Mouse (Mus musculus) forebrain, embryonic 12.5 days (tissue): ENCODE data around the gene Pappa. TPM values are rescaled to one million over a fixed set of nuclear protein-coding genes. Genes with fewer than 3 reads are reported as not detected.

ENCODE experiments used
- ATAC-seq: fragments of 200-750 bp; cut with Nextera tagmentation; 2 replicates; pipeline ENCODE4 v1.8.0; 2017; ENCODE audit warnings: moderate TSS enrichment; ENCODE audit not compliant: low FRiP score
- H3K27ac ChIP-seq: fragments of 300-500 bp; sonication (generic); 2 replicates; pipeline ENCODE4 v1.5.1; 2016; ENCODE audit warnings: mild to moderate bottlenecking
- H3K27me3 ChIP-seq: fragments of 300-500 bp; sonication (generic); 2 replicates; pipeline ENCODE4 v1.6.1; 2016; ENCODE audit warnings: mild to moderate bottlenecking
- H3K36me3 ChIP-seq: fragments of 300-500 bp; sonication (generic); replicated peaks from 2 replicates; pipeline ENCODE4 v1.6.1; 2016; ENCODE audit warnings: mild to moderate bottlenecking
- H3K4me1 ChIP-seq: fragments of 300-500 bp; sonication (generic); 2 replicates; pipeline ENCODE4 v1.6.1; 2016
- H3K4me2 ChIP-seq: fragments of 300-500 bp; sonication (generic); 2 replicates; pipeline ENCODE4 v1.6.1; 2016; ENCODE audit warnings: mild to moderate bottlenecking, moderate library complexity
- H3K4me3 ChIP-seq: fragments of 300-500 bp; sonication (generic); replicated peaks from 2 replicates; pipeline ENCODE4 v1.5.1; 2016; ENCODE audit warnings: mild to moderate bottlenecking
- H3K9ac ChIP-seq: fragments of 300-500 bp; sonication (generic); 2 replicates; pipeline ENCODE4 v1.6.1; 2016; ENCODE audit warnings: mild to moderate bottlenecking
- H3K9me3 ChIP-seq: fragments of 300-500 bp; sonication (generic); 2 replicates; pipeline ENCODE4 v1.6.1; 2016
- WGBS: fragments of 180-500 bp; shearing (Covaris S2); methylation state at CpG from one replicate; pipeline ENCODE4 v1.1.7; 2016; 5-methylcytosine and 5-hydroxymethylcytosine counted together
- polyA plus RNA-seq: library from polyadenylated mRNA; unstranded; fragments of >200 nt; fragmentation: Nextera tagmentation; extraction: Ambion mirVana; gene quantifications from 2 replicates; pipeline ENCODE4 v1.2.1, GENCODE M21; 2016

Gene Pappa
- polyA plus RNA-seq, 1 experiment from 2014 or later = 2.4 TPM

GRCm38 (mm10) chr4:65242434-65242931, 118.5 kb downstream of the Pappa start:
- Histone ChIP-seq H3K4me1 (peaks cover 33% of the 10 kb centered on the region), H3K9ac (no peak overlapping the region), H3K4me3 (no peak overlapping the region), H3K4me2 (no peak overlapping the region), H3K27me3 (peaks cover 26% of the 10 kb centered on the region), H3K27ac (no peak overlapping the region), H3K36me3 (no peaks in the 10 kb centered on the region), H3K9me3 (no peaks in the 10 kb centered on the region)
- ATAC-seq = no peak
- 41% methylated on average over 3 of the region's 3 CpGs for WGBS

GRCm38 (mm10) chr4:65243245-65243644, 119.3 kb downstream of the Pappa start:
- Histone ChIP-seq H3K27me3 (peaks cover 28% of the 10 kb centered on the region), H3K4me2 (no peak overlapping the region), H3K9ac (no peak overlapping the region), H3K4me1 (peaks cover 26% of the 10 kb centered on the region), H3K27ac (no peak overlapping the region), H3K9me3 (no peaks in the 10 kb centered on the region), H3K36me3 (no peaks in the 10 kb centered on the region), H3K4me3 (no peak overlapping the region)
- 33% methylated on average over 2 of the region's 2 CpGs for WGBS
- ATAC-seq = no peak

DNA sequence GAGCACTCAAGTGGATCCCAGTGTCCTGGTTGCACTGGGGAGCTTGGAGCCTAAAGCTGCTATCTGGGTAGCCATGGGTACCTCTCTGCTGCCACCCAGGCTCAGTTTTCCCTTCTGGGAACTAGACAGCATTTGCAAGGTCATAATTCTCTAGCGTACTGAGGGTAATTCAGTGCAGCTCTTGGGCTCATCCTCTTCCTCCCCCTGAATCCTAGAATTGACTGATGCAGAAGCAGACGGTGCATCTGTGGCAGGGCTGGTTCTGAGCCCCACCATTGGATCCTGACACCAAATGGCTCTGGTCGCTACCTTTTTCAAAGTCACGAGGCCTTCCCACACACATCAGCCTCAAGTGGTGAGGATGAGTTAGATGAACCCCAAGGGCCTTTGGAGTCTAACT, 121.0 kb downstream of the Pappa start:
- Histone ChIP-seq H3K27ac (no peak overlapping the region), H3K36me3 (no peaks in the 10 kb centered on the region), H3K27me3 (peaks cover 37% of the 10 kb centered on the region), H3K4me3 (no peak overlapping the region), H3K9ac (no peak overlapping the region), H3K4me2 (no peak overlapping the region), H3K9me3 (no peaks in the 10 kb centered on the region), H3K4me1 (peaks cover 15% of the 10 kb centered on the region)
- ATAC-seq = no peak
- 21% methylated on average over 4 of the region's 4 CpGs for WGBS

DNA sequence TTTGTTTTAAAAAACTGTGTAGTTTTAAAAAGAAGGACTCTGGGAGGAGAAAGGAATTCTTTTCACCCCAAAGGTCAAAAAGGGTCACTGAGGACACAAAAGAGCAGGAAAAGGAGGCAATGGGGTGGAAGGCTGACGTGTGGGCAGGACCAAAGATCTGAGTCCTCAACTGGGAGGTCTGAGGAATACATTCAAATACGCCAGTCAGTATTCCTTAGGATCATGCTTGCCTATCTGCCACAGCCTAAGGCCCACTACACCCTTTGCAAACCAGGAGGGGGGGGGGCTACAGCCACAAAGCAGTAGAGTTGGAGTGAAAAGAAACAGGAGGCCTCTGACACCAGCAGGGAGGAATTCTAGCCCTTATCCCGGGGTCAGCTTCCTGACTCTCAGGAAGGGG, 121.5 kb downstream of the Pappa start:
- Histone ChIP-seq H3K4me3 (no peak overlapping the region), H3K27ac (no peak overlapping the region), H3K27me3 (peaks cover 39% of the 10 kb centered on the region), H3K9me3 (no peaks in the 10 kb centered on the region), H3K36me3 (no peaks in the 10 kb centered on the region), H3K4me1 (peaks cover 15% of the 10 kb centered on the region), H3K4me2 (no peak overlapping the region), H3K9ac (no peak overlapping the region)
- 17% methylated on average over 3 of the region's 3 CpGs for WGBS
- no peak; the same call in 1 of the 2 replicates for ATAC-seq

- Histone ChIP-seq H3K27me3 (peaks cover 49% of the 10 kb centered on the region), H3K36me3 (no peaks in the 10 kb centered on the region), H3K4me2 (peak overlapping the region; percentile 19), H3K4me1 (peaks cover 16% of the 10 kb centered on the region), H3K4me3 (no peak overlapping the region), H3K27ac (no peak overlapping the region), H3K9me3 (no peaks in the 10 kb centered on the region), H3K9ac (no peak overlapping the region)
- 3% methylated on average over 8 of the region's 8 CpGs for WGBS
- peak; percentile 86 for ATAC-seq
Measured at GRCm38 (mm10) chr4:65252193-65252592, 128.2 kb downstream of the Pappa start.

GRCm38 (mm10) chr4:65254073-65254472, 130.1 kb downstream of the Pappa start:
- Histone ChIP-seq H3K9me3 (no peaks in the 10 kb centered on the region), H3K4me3 (no peak overlapping the region), H3K4me2 (no peak overlapping the region), H3K4me1 (peaks cover 19% of the 10 kb centered on the region), H3K27ac (no peak overlapping the region), H3K9ac (no peak overlapping the region), H3K27me3 (peaks cover 39% of the 10 kb centered on the region), H3K36me3 (no peaks in the 10 kb centered on the region)
- ATAC-seq = no peak
- 77% methylated on average over 1 of the region's 1 CpGs for WGBS

- ATAC-seq = no peak
- Histone ChIP-seq H3K27ac (no peak overlapping the region), H3K36me3 (no peaks in the 10 kb centered on the region), H3K4me1 (no peaks in the 10 kb centered on the region), H3K9ac (no peak overlapping the region), H3K9me3 (no peaks in the 10 kb centered on the region), H3K27me3 (peaks cover 4% of the 10 kb centered on the region; the same call in 1 of the 2 replicates), H3K4me2 (no peak overlapping the region), H3K4me3 (no peak overlapping the region)
- WGBS = 89% methylated on average over 2 of the region's 2 CpGs
Measured at GRCm38 (mm10) chr4:65267066-65267465, 143.1 kb downstream of the Pappa start.

DNA sequence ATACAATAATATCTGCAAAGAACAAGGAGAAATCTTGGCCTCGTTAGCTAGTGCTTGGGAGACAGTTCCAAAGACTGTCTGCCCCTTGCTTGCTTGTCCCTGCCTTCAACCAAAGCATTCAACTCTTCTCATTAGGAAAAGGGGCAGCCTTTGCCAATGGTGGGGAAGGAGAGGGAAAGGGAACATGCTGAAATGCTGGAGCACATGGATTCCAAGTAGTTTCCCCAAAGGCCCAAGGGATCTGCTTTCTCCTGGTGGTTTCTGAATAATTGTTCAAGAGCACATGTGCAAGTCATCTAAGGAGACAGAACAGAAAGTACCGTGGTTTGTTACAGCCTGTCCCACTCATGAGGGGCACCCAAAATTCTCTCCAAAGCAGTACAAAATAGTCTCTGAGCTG, 146.0 kb downstream of the Pappa start:
- no peak overlapping the region for H3K4me3 ChIP-seq
- H3K36me3 ChIP-seq = no peaks in the 10 kb centered on the region
- no peak overlapping the region for H3K4me2 ChIP-seq
- H3K9me3 ChIP-seq = no peaks in the 10 kb centered on the region
- peaks cover 4% of the 10 kb centered on the region; the same call in 1 of the 2 replicates for H3K27me3 ChIP-seq
- no peak overlapping the region for H3K27ac ChIP-seq
- no peak for ATAC-seq
- no peaks in the 10 kb centered on the region for H3K4me1 ChIP-seq
- no peak overlapping the region for H3K9ac ChIP-seq
- WGBS = 77% methylated on average over 2 of the region's 2 CpGs

DNA sequence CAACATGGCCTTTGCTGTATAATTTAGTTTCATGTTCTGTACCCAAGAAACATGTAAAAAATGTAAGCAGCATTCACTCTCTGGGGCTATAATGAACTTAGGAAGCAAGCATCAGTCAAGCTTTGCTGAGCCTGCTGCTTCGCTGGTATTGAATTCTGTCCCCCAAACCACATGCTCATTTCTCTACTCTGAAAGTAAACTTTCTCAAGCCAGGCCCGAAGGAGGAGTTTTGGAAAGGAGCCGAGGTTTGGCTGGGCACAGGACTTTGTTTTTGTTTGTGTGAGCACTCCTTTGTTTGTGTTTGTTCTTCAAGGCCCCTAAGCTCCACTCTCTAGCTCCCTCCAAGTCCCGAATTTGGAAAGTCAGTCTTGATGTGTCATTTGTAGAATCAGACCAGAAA, 148.3 kb downstream of the Pappa start:
- 47% methylated on average over 4 of the region's 4 CpGs for WGBS
- H3K4me3 ChIP-seq = no peak overlapping the region
- no peaks in the 10 kb centered on the region for H3K36me3 ChIP-seq
- no peak for ATAC-seq
- H3K9ac ChIP-seq = no peak overlapping the region
- 0 out of 2 replicates have a peak, but pooled peaks cover 2% of the 10 kb centered on the region for H3K4me1 ChIP-seq
- H3K4me2 ChIP-seq = no peak overlapping the region
- no peak overlapping the region for H3K27ac ChIP-seq
- H3K27me3 ChIP-seq = peaks cover 4% of the 10 kb centered on the region; the same call in 1 of the 2 replicates
- no peaks in the 10 kb centered on the region for H3K9me3 ChIP-seq

DNA sequence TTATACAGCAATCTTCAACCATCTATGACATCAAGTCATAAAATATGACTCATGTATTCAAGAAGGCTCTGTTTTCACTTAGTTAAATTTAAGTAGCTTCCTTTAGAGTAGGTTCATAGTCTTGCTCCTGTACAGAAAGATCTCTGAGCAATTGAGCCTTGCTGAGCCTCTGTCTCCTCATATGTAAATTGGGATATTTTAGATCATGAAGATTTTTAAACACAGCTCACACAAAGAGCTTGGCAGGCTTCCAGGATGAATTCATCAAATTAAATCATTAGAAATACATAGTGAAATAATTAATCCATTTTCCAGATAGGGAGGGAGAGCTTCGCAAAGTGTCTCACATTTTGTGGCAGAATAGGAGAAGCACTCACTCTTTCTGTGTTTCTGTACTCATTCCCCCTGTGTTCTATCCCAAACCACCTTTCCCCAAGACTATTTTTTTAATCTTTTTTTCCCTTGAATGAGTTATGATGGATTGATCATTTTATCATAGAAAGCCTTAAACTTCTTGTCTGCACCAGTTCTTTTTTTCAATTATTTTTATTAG, 149.4 kb downstream of the Pappa start:
- peaks cover 4% of the 10 kb centered on the region; the same call in 1 of the 2 replicates for H3K27me3 ChIP-seq
- H3K4me2 ChIP-seq = no peak overlapping the region
- ATAC-seq = no peak
- no peaks in the 10 kb centered on the region for H3K9me3 ChIP-seq
- H3K4me1 ChIP-seq = peaks cover 6% of the 10 kb centered on the region
- 80% methylated on average over 1 of the region's 1 CpGs for WGBS
- no peak overlapping the region for H3K27ac ChIP-seq
- H3K4me3 ChIP-seq = no peak overlapping the region
- H3K36me3 ChIP-seq = no peaks in the 10 kb centered on the region
- no peak overlapping the region for H3K9ac ChIP-seq

DNA sequence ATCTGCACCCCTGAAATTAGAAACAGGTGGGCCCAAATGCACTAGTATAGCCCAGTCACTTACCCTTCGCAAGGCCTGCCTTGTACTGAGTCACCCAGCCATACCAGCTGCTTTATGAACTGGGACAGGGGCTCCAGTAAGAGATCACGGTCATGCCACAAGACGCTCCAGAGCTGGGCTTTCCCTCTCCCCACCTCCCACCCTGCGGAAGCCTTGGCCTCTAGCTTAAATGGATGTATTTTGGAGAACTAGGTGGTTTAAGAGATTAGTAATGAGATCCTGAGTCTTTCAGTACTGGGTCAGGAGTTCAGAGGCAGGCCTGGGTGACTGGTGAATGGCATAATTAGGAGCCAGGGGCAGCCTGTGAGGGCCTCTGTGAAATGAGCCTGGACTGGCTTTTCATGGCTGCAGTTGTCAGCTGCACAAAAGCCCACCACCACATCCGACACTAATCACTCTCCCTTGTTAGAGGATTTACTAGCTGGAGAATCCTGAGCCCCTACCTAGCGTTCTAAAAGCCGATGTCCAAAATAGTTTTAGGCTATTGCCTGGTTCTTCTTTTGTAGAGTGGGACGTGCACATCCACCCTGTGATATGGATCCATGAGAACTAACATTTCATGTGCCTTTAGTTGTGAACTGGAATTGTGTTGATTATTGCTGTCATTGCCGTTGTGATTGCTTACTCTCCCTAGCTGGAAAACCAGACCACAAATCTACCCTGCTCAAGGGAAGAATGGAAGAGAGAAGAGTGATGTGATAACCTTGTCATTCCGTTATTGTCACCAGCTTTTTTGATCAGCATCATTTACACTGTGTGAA, 154.7 kb downstream of the Pappa start:
- Histone ChIP-seq H3K4me3 (no peak overlapping the region), H3K9me3 (no peaks in the 10 kb centered on the region), H3K36me3 (no peaks in the 10 kb centered on the region), H3K27me3 (no peaks in the 10 kb centered on the region), H3K27ac (peak overlapping the region; percentile 70), H3K4me2 (peak overlapping the region; percentile 2; the same call in 1 of the 2 replicates), H3K9ac (no peak overlapping the region), H3K4me1 (peaks cover 28% of the 10 kb centered on the region)
- WGBS = 8% methylated on average over 10 of the region's 10 CpGs
- peak; percentile 75 for ATAC-seq

GRCm38 (mm10) chr4:65279272-65279653, 155.3 kb downstream of the Pappa start:
- no peak overlapping the region for H3K4me2 ChIP-seq
- no peaks in the 10 kb centered on the region for H3K27me3 ChIP-seq
- ATAC-seq = no peak
- no peak overlapping the region for H3K9ac ChIP-seq
- WGBS = 49% methylated on average over 4 of the region's 4 CpGs
- H3K4me3 ChIP-seq = no peak overlapping the region
- no peaks in the 10 kb centered on the region for H3K36me3 ChIP-seq
- no peaks in the 10 kb centered on the region for H3K9me3 ChIP-seq
- peak overlapping the region; percentile 70 for H3K27ac ChIP-seq
- H3K4me1 ChIP-seq = peaks cover 28% of the 10 kb centered on the region
